Mouse (Mus musculus) brain, embryonic 14.5 days (tissue): ENCODE results near the gene Sgk1.

Experiments used
- CTCF ChIP-seq: fragments of 200-500 bp; IDR thresholded peaks from 2 replicates; pipeline ENCODE4 v1.5.1; 2012; ENCODE audit warnings: inconsistent platforms, mild to moderate bottlenecking, moderate library complexity, borderline replicate concordance; ENCODE audit not compliant: insufficient read depth, insufficient read length; ENCODE audit errors: extremely low read depth
- POLR2A ChIP-seq: fragments of 200-500 bp; IDR thresholded peaks from 2 replicates; pipeline ENCODE4 v1.6.1; 2012; ENCODE audit warnings: mild to moderate bottlenecking, inconsistent platforms, borderline replicate concordance; ENCODE audit not compliant: poor library complexity, insufficient read depth, insufficient read length, severe bottlenecking; ENCODE audit errors: extremely low read depth

DNA sequence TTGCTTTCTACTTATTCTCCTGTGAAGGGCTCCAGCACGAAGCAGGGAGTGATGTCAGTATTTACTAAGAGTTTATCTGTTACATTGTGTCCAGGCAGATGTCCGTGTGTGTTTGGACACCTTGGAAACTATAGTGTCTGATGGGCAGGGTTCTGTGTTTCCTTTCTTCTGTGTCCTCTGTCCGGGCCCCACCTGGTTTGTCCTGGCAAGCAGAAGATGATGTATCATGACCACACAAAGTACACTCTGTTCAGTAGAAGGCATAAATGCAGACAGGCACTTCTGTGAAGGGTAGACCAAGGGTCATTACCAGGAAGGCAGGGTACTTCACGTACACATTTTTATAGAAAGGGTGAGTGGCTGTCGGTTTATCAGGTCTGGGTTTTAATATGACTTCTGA is 122.8 kb downstream of the Sgk1 start:
- no peak for TF ChIP-seq CTCF
- TF ChIP-seq POLR2A: no peak
